Mouse (Mus musculus) thymus, adult 2 months (tissue): ENCODE measurements around the gene Acacb.

Experiments
- CTCF ChIP-seq: fragments of 200-500 bp; IDR thresholded peaks from 2 replicates; pipeline ENCODE4 v1.5.1; 2012; ENCODE audit warnings: mild to moderate bottlenecking, control low read depth, low read length, moderate library complexity, borderline replicate concordance; ENCODE audit not compliant: control insufficient read depth, poor library complexity, insufficient read depth; ENCODE audit errors: extremely low read depth
- POLR2A ChIP-seq: fragments of 200-500 bp; IDR thresholded peaks from 2 replicates; pipeline ENCODE4 v1.6.1; 2012; ENCODE audit warnings: mild to moderate bottlenecking, low read length, control low read depth, moderate library complexity; ENCODE audit not compliant: control insufficient read depth, poor library complexity, insufficient read depth; ENCODE audit errors: extremely low read depth

DNA sequence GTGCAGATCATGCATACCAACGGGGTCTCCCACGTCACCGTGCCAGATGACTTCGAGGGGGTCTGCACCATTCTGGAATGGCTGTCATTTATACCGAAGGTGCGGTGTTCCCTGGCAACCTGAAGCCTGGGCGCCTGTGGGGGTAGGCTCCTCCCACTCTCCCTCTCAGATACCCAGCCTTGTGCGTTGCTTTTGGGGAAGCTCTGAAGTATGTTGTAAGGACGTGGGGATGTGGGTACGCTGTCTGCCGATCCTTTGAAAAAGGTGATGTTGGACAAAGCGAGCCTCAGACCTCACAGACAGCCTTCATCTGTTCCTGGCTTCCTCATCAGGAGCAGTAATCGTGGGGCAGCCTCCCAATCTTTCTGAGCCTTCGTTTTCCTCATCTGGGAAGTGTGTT lies 93.4 kb downstream of the Acacb start:
- TF ChIP-seq CTCF (no peak), POLR2A (no peak)
